Mouse (Mus musculus): ENCODE measurements at regions not wholly inside any gene's neighbourhood (a gene's known extent, or its start where the extent isn't known, plus 50 kb on each side); places are given as distances from the start of the nearest gene placed in this dataset.

GRCm38 (mm10) chr16:85680351-85680750 lies 122.6 kb downstream of the Adamts1 start:
- TF ChIP-seq CTCF (IDR thresholded peaks at IDR 0.05; ENCODE audit: low read depth) (no peak), EP300 (IDR thresholded peaks at IDR 0.05; ENCODE audit: low read depth) (no peak)

All from liver, embryonic 14.5 days (tissue).